Mouse (Mus musculus) limb, embryonic 12.5 days (tissue): ENCODE measurements around the gene Fcho1. TPM values are rescaled to one million over a fixed set of nuclear protein-coding genes. Genes with fewer than 3 reads are reported as not detected.
"Not testable (repeated sequence)": the region's sequence is repeated elsewhere in the genome, so short reads cannot be mapped to it uniquely, and the experiment has no call there.

Experiments
- ATAC-seq: fragments of 200-750 bp; cut with Nextera tagmentation; 2 replicates; pipeline ENCODE4 v1.8.0; 2017; ENCODE audit warnings: low read depth, moderate TSS enrichment; ENCODE audit not compliant: insufficient number of reproducible peaks, insufficient read depth, low FRiP score, low TSS enrichment
- H3K27ac ChIP-seq: fragments of 300-500 bp; sonication (generic); 2 replicates; pipeline ENCODE4 v1.5.1; 2016; ENCODE audit warnings: mild to moderate bottlenecking, moderate library complexity
- H3K27me3 ChIP-seq: fragments of 300-500 bp; sonication (generic); 2 replicates; pipeline ENCODE4 v1.6.1; 2016; ENCODE audit warnings: mild to moderate bottlenecking, moderate library complexity
- H3K36me3 ChIP-seq: fragments of 300-500 bp; sonication (generic); 2 replicates; pipeline ENCODE4 v1.6.1; 2016; ENCODE audit warnings: mild to moderate bottlenecking, moderate library complexity
- H3K4me1 ChIP-seq: fragments of 300-500 bp; sonication (generic); replicated peaks from 2 replicates; pipeline ENCODE4 v1.6.1; 2016
- H3K4me2 ChIP-seq: fragments of 300-500 bp; sonication (generic); 2 replicates; pipeline ENCODE4 v1.6.1; 2016; ENCODE audit warnings: mild to moderate bottlenecking, moderate library complexity
- H3K4me3 ChIP-seq: fragments of 300-500 bp; sonication (generic); replicated peaks from 2 replicates; pipeline ENCODE4 v1.5.1; 2016; ENCODE audit warnings: mild to moderate bottlenecking
- H3K9ac ChIP-seq: fragments of 300-500 bp; sonication (generic); replicated peaks from 2 replicates; pipeline ENCODE4 v1.6.1; 2016; ENCODE audit warnings: mild to moderate bottlenecking, moderate library complexity
- H3K9me3 ChIP-seq: fragments of 300-500 bp; sonication (generic); 2 replicates; pipeline ENCODE4 v1.6.1; 2016; ENCODE audit warnings: mild to moderate bottlenecking, moderate library complexity
- WGBS: fragments of 180-500 bp; shearing (Covaris S2); methylation state at CpG from one replicate; pipeline ENCODE4 v1.1.7; 2016; 5-methylcytosine and 5-hydroxymethylcytosine counted together
- polyA plus RNA-seq: library from polyadenylated mRNA; unstranded; fragments of >200 nt; fragmentation: Nextera tagmentation; extraction: Ambion mirVana; gene quantifications from 2 replicates; pipeline ENCODE4 v1.2.1, GENCODE M21; 2016

Gene Fcho1
- polyA plus RNA-seq, 1 experiment from 2014 or later = 5.5 TPM

GRCm38 (mm10) chr8:71741226-71741625, 15.7 kb upstream of the Fcho1 start:
- Histone ChIP-seq H3K4me1 (no peaks in the 10 kb centered on the region), H3K4me3 (no peak overlapping the region), H3K4me2 (peak overlapping the region; percentile 50), H3K36me3 (no peaks in the 10 kb centered on the region), H3K27ac (no peak overlapping the region), H3K9ac (no peak overlapping the region), H3K9me3 (no peaks in the 10 kb centered on the region), H3K27me3 (peaks cover 14% of the 10 kb centered on the region)
- no peak for ATAC-seq
- 30% methylated on average over 3 of the region's 3 CpGs for WGBS

- not testable (repeated sequence) for H3K9me3 ChIP-seq, H3K27ac ChIP-seq, H3K4me1 ChIP-seq, H3K36me3 ChIP-seq, H3K9ac ChIP-seq, H3K4me2 ChIP-seq, ATAC-seq, H3K4me3 ChIP-seq
- peaks cover 14% of the 10 kb centered on the region for H3K27me3 ChIP-seq
These were observed 12.8 kb upstream of the Fcho1 start for GRCm38 (mm10) chr8:71738316-71738715.

- H3K9ac ChIP-seq = no peak overlapping the region
- H3K4me3 ChIP-seq = no peak overlapping the region
- no peak overlapping the region for H3K27ac ChIP-seq
- no peak for ATAC-seq
- H3K9me3 ChIP-seq = no peaks in the 10 kb centered on the region
- WGBS = 60% methylated on average over 3 of the region's 3 CpGs
- peaks cover 39% of the 10 kb centered on the region for H3K27me3 ChIP-seq
- no peak overlapping the region for H3K4me2 ChIP-seq
- H3K36me3 ChIP-seq = no peaks in the 10 kb centered on the region
- H3K4me1 ChIP-seq = peaks cover 5% of the 10 kb centered on the region; the same call in 1 of the 2 replicates
These were observed 6.2 kb upstream of the Fcho1 start for GRCm38 (mm10) chr8:71731652-71732230.

DNA sequence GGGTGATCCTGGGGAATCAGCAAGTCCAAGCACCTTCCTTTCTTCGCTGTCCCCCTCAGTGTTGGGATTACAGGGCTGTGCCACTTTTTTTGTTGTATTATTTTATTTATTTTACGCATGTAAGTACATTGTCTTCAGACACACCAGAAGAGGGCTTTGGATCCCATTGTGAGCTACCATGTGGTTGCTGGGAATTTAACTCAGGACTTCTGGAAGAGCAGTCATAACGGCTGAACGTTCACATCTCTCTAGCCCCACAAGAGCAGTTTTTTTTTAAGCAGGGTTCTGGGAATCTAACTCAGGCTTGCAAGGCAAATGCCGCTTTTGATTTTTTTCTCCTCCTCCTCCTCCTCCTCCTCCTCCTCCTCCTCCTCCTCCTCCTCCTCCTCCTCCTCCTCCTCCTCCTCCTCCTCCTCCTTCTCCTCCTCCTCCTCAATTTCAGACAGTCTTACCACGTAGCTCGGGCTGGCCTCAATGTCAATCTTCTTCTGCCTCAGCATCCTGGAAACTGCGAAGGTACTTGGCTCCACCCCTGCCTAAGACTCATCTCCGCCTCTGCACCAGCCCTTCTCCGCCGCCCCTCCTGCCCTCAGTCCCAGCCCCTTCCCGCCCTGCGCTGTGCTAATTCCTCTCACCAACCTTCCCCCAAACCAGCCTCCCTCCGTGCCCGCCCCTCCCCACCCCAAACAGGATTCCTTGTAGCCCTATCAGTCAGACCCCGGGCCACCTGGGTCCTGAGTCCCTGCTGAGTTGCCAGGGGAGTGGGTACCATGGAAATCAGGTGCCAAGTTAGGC, 3.5 kb upstream of the Fcho1 start:
- peak overlapping the region; percentile 26 for H3K4me3 ChIP-seq
- WGBS = 5% methylated on average over 16 of the region's 16 CpGs

GRCm38 (mm10) chr8:71728240-71728785, 2.8 kb upstream of the Fcho1 start:
- Histone ChIP-seq H3K4me2 (peak overlapping the region; percentile 60), H3K4me1 (peaks cover 12% of the 10 kb centered on the region; the same call in 1 of the 2 replicates), H3K27ac (no peak overlapping the region), H3K4me3 (peak overlapping the region; percentile 26), H3K9me3 (no peaks in the 10 kb centered on the region), H3K36me3 (no peaks in the 10 kb centered on the region), H3K27me3 (peaks cover 72% of the 10 kb centered on the region), H3K9ac (peak overlapping the region; percentile 42; the same call in 1 of the 2 replicates)
- WGBS = 6% methylated on average over 20 of the region's 21 CpGs
- ATAC-seq = no peak

More for the DNA sequence above, 3.5 kb upstream of the Fcho1 start:
- peak overlapping the region; percentile 42; the same call in 1 of the 2 replicates for H3K9ac ChIP-seq
- peak overlapping the region; percentile 60 for H3K4me2 ChIP-seq
- no peak for ATAC-seq
- H3K9me3 ChIP-seq = no peaks in the 10 kb centered on the region
- peaks cover 12% of the 10 kb centered on the region; the same call in 1 of the 2 replicates for H3K4me1 ChIP-seq
- H3K36me3 ChIP-seq = no peaks in the 10 kb centered on the region
- peaks cover 66% of the 10 kb centered on the region for H3K27me3 ChIP-seq
- no peak overlapping the region for H3K27ac ChIP-seq

DNA sequence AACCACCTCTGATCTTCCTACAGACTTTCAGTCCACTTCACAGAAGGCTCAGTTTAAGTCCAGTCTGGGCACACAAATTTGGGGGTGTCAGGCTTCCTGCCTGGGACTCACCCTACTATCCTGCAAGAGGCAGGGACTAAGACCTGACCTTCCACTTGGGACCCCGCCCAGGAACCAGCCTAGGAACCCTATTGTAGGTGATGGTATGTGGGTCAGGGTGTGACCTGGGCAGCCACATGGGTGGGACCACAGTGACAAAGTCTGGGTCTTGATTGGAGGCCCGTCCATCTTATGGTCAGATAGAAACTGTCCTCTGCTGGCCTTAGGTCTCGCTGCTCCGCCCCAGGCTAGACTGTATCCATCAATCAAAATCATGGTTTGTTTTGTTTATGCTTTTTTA, 1.1 kb downstream of the Fcho1 start:
- ATAC-seq = no peak
- H3K4me1 ChIP-seq = peaks cover 23% of the 10 kb centered on the region
- 61% methylated on average over 4 of the region's 4 CpGs for WGBS

GRCm38 (mm10) chr8:71723047-71723551, 2.4 kb downstream of the Fcho1 start:
- Histone ChIP-seq H3K9ac (no peak overlapping the region), H3K27me3 (peaks cover 60% of the 10 kb centered on the region), H3K4me3 (no peak overlapping the region), H3K27ac (no peak overlapping the region), H3K4me1 (peaks cover 18% of the 10 kb centered on the region), H3K4me2 (no peak overlapping the region), H3K36me3 (no peaks in the 10 kb centered on the region), H3K9me3 (no peaks in the 10 kb centered on the region)
- ATAC-seq = no peak
- WGBS = 53% methylated on average over 14 of the region's 14 CpGs

More for the DNA sequence above, 1.1 kb downstream of the Fcho1 start:
- no peaks in the 10 kb centered on the region for H3K9me3 ChIP-seq
- H3K4me3 ChIP-seq = no peak overlapping the region; the same call in 1 of the 2 replicates
- H3K36me3 ChIP-seq = no peaks in the 10 kb centered on the region
- H3K4me2 ChIP-seq = 0 out of 2 replicates have a peak overlapping the region, but pooled peaks have one; percentile 83
- peaks cover 69% of the 10 kb centered on the region for H3K27me3 ChIP-seq
- no peak overlapping the region for H3K9ac ChIP-seq
- no peak overlapping the region for H3K27ac ChIP-seq

GRCm38 (mm10) chr8:71719928-71720457, 5.5 kb downstream of the Fcho1 start:
- Histone ChIP-seq H3K27ac (no peak overlapping the region), H3K36me3 (no peaks in the 10 kb centered on the region), H3K4me1 (peaks cover 21% of the 10 kb centered on the region), H3K9ac (no peak overlapping the region), H3K9me3 (no peaks in the 10 kb centered on the region), H3K4me2 (no peak overlapping the region), H3K4me3 (no peak overlapping the region), H3K27me3 (peaks cover 38% of the 10 kb centered on the region)
- WGBS = 28% methylated on average over 7 of the region's 7 CpGs
- ATAC-seq = peak; percentile 61

DNA sequence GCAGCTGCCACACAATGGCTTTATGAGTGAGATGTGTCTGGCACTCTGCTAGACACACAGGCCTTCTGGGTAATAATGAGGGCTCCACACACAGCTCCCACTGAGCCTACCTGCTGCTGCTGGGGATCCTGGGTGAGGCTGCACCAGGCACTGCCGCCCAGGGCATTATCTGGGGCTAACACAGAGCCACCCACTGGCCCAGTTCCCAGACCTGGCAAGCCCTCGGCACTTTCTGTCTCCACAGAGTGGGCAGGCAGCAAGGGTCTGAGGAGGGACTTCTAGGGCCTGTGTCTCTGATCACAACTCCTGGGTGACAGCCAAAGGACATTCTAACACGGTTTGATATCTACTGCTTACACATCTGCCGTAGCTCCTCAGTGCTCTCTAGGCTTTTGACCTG, 6.3 kb downstream of the Fcho1 start:
- no peak for ATAC-seq
- H3K27ac ChIP-seq = no peak overlapping the region
- WGBS = 62% methylated on average over 4 of the region's 4 CpGs

GRCm38 (mm10) chr8:71718252-71718651, 7.3 kb downstream of the Fcho1 start:
- peaks cover 20% of the 10 kb centered on the region for H3K4me1 ChIP-seq
- peaks cover 21% of the 10 kb centered on the region for H3K27me3 ChIP-seq
- no peak for ATAC-seq
- no peak overlapping the region for H3K4me3 ChIP-seq
- no peak overlapping the region for H3K9ac ChIP-seq
- H3K27ac ChIP-seq = no peak overlapping the region
- no peaks in the 10 kb centered on the region for H3K9me3 ChIP-seq
- H3K4me2 ChIP-seq = no peak overlapping the region
- no peaks in the 10 kb centered on the region for H3K36me3 ChIP-seq
- WGBS = 38% methylated on average over 3 of the region's 3 CpGs

More for the DNA sequence above, 6.3 kb downstream of the Fcho1 start:
- peaks cover 30% of the 10 kb centered on the region for H3K27me3 ChIP-seq
- no peaks in the 10 kb centered on the region for H3K36me3 ChIP-seq
- H3K9me3 ChIP-seq = no peaks in the 10 kb centered on the region
- H3K4me3 ChIP-seq = no peak overlapping the region
- peaks cover 20% of the 10 kb centered on the region for H3K4me1 ChIP-seq
- H3K4me2 ChIP-seq = no peak overlapping the region
- H3K9ac ChIP-seq = no peak overlapping the region

- peaks cover 20% of the 10 kb centered on the region for H3K4me1 ChIP-seq
These were observed 8.4 kb downstream of the Fcho1 start for GRCm38 (mm10) chr8:71717096-71717495.

More at GRCm38 (mm10) chr8:71717096-71717495, 8.4 kb downstream of the Fcho1 start:
- Histone ChIP-seq H3K9ac (no peak overlapping the region), H3K27me3 (peaks cover 13% of the 10 kb centered on the region), H3K4me2 (no peak overlapping the region), H3K4me3 (no peak overlapping the region), H3K36me3 (no peaks in the 10 kb centered on the region), H3K9me3 (no peaks in the 10 kb centered on the region), H3K27ac (no peak overlapping the region)
- 92% methylated on average over 12 of the region's 12 CpGs for WGBS
- no peak for ATAC-seq
